Mouse (Mus musculus): ENCODE data around the gene Aebp1. TPM values are rescaled to one million over a fixed set of nuclear protein-coding genes. Genes with fewer than 3 reads are reported as not detected.

Aebp1 gene
- polyA plus RNA-seq, 1 experiment = 103 TPM

GRCm38 (mm10) chr11:5841751-5842150 is 20.0 kb upstream of the Aebp1 start:
- Histone ChIP-seq H3K4me3 (no peak overlapping the region), H3ac (ENCODE audit: control insufficient read depth, insufficient read length) (no peak overlapping the region), H3K79me2 (ENCODE audit: control insufficient read depth, insufficient read depth) (no peaks in the 10 kb centered on the region), H3K27me3 (ENCODE audit: control insufficient read depth, insufficient read depth, insufficient read length) (no peaks in the 10 kb centered on the region), H3K4me2 (ENCODE audit: low read depth) (no peak overlapping the region), H3K36me3 (ENCODE audit: control insufficient read depth, insufficient read depth) (no peaks in the 10 kb centered on the region)
- TF ChIP-seq USF1 (IDR thresholded peaks at IDR 0.05; ENCODE audit: low read depth) (no peak), SRF (IDR thresholded peaks at IDR 0.05; ENCODE audit: control insufficient read depth, insufficient read length, low read depth) (no peak), CEBPB (IDR thresholded peaks at IDR 0.05; ENCODE audit: insufficient read depth, poor library complexity, severe bottlenecking) (no peak), TCF3 (IDR thresholded peaks at IDR 0.05; ENCODE audit: insufficient read length, low read depth) (no peak), MYOG (IDR thresholded peaks at IDR 0.05; ENCODE audit: control insufficient read depth in 1 of 3, insufficient read depth in 1 of 3, insufficient read length in 2 of 3, low read depth in 2 of 3) (no peak), POLR2A (IDR thresholded peaks at IDR 0.05; ENCODE audit: insufficient read length, low read depth) (no peak), MYOD1 (IDR thresholded peaks at IDR 0.05; ENCODE audit: control insufficient read depth in 1 of 3, insufficient read length in 2 of 3, low read depth in 2 of 3) (no peak), E2F4 (IDR thresholded peaks at IDR 0.05; ENCODE audit: insufficient read depth) (no peak), REST (IDR thresholded peaks at IDR 0.05; ENCODE audit: insufficient read depth, insufficient read length) (no peak), POLR2AphosphoS2 (IDR thresholded peaks at IDR 0.05; ENCODE audit: insufficient read length, low read depth) (no peak), TCF12 (IDR thresholded peaks at IDR 0.05; ENCODE audit: insufficient read depth, poor library complexity, severe bottlenecking) (no peak), MAX (IDR thresholded peaks at IDR 0.05; ENCODE audit: low read depth) (no peak)

GRCm38 (mm10) chr11:5843131-5843530 is 18.6 kb upstream of the Aebp1 start:
- Histone ChIP-seq H3K4me3 (no peak overlapping the region), H3ac (ENCODE audit: control insufficient read depth, insufficient read length) (no peak overlapping the region), H3K36me3 (ENCODE audit: control insufficient read depth, insufficient read depth) (no peaks in the 10 kb centered on the region), H3K4me2 (ENCODE audit: low read depth) (no peak overlapping the region), H3K27me3 (ENCODE audit: control insufficient read depth, insufficient read depth, insufficient read length) (no peaks in the 10 kb centered on the region), H3K79me2 (ENCODE audit: control insufficient read depth, insufficient read depth) (no peaks in the 10 kb centered on the region)
- no peak for TF ChIP-seq TCF3 (IDR thresholded peaks at IDR 0.05; ENCODE audit: insufficient read length, low read depth)
- no peak for TF ChIP-seq POLR2AphosphoS2 (IDR thresholded peaks at IDR 0.05; ENCODE audit: insufficient read length, low read depth)
- TF ChIP-seq MYOG (IDR thresholded peaks at IDR 0.05; ENCODE audit: control insufficient read depth in 1 of 3, insufficient read depth in 1 of 3, insufficient read length in 2 of 3, low read depth in 2 of 3) = no peak
- no peak for TF ChIP-seq USF1 (IDR thresholded peaks at IDR 0.05; ENCODE audit: low read depth)
- TF ChIP-seq TCF12 (IDR thresholded peaks at IDR 0.05; ENCODE audit: insufficient read depth, poor library complexity, severe bottlenecking) = no peak
- TF ChIP-seq MYOD1 (IDR thresholded peaks at IDR 0.05; ENCODE audit: control insufficient read depth in 1 of 3, insufficient read length in 2 of 3, low read depth in 2 of 3) = no peak
- TF ChIP-seq E2F4 (IDR thresholded peaks at IDR 0.05; ENCODE audit: insufficient read depth) = no peak
- TF ChIP-seq POLR2A (IDR thresholded peaks at IDR 0.05; ENCODE audit: insufficient read length, low read depth) = no peak
- TF ChIP-seq CEBPB (IDR thresholded peaks at IDR 0.05; ENCODE audit: insufficient read depth, poor library complexity, severe bottlenecking) = no peak
- no peak for TF ChIP-seq REST (IDR thresholded peaks at IDR 0.05; ENCODE audit: insufficient read depth, insufficient read length)
- no peak for TF ChIP-seq SRF (IDR thresholded peaks at IDR 0.05; ENCODE audit: control insufficient read depth, insufficient read length, low read depth)
- no peak for TF ChIP-seq MAX (IDR thresholded peaks at IDR 0.05; ENCODE audit: low read depth)

GRCm38 (mm10) chr11:5846639-5847345 is 15.0 kb upstream of the Aebp1 start:
- TF ChIP-seq CEBPB (IDR thresholded peaks at IDR 0.05; ENCODE audit: insufficient read depth, poor library complexity, severe bottlenecking) (no peak), E2F4 (IDR thresholded peaks at IDR 0.05; ENCODE audit: insufficient read depth) (no peak), POLR2A (IDR thresholded peaks at IDR 0.05; ENCODE audit: insufficient read length, low read depth) (no peak), TCF12 (IDR thresholded peaks at IDR 0.05; ENCODE audit: insufficient read depth, poor library complexity, severe bottlenecking) (no peak), MYOD1 (IDR thresholded peaks at IDR 0.05; ENCODE audit: control insufficient read depth in 1 of 3, insufficient read length in 2 of 3, low read depth in 2 of 3) (no peak), USF1 (IDR thresholded peaks at IDR 0.05; ENCODE audit: low read depth) (no peak), MYOG (IDR thresholded peaks at IDR 0.05; ENCODE audit: control insufficient read depth in 1 of 3, insufficient read depth in 1 of 3, insufficient read length in 2 of 3, low read depth in 2 of 3) (no peak), POLR2AphosphoS2 (IDR thresholded peaks at IDR 0.05; ENCODE audit: insufficient read length, low read depth) (no peak), SRF (IDR thresholded peaks at IDR 0.05; ENCODE audit: control insufficient read depth, insufficient read length, low read depth) (no peak), TCF3 (IDR thresholded peaks at IDR 0.05; ENCODE audit: insufficient read length, low read depth) (no peak), MAX (IDR thresholded peaks at IDR 0.05; ENCODE audit: low read depth) (no peak), REST (IDR thresholded peaks at IDR 0.05; ENCODE audit: insufficient read depth, insufficient read length) (no peak)
- H3K4me2 ChIP-seq (ENCODE audit: low read depth) = peak overlapping the region; percentile 2
- no peaks in the 10 kb centered on the region for H3K27me3 ChIP-seq (ENCODE audit: control insufficient read depth, insufficient read depth, insufficient read length)

GRCm38 (mm10) chr11:5848741-5849140 is 13.0 kb upstream of the Aebp1 start:
- H3K36me3 ChIP-seq (ENCODE audit: control insufficient read depth, insufficient read depth) = no peaks in the 10 kb centered on the region

More at GRCm38 (mm10) chr11:5846639-5847345, 15.0 kb upstream of the Aebp1 start:
- Histone ChIP-seq H3K36me3 (ENCODE audit: control insufficient read depth, insufficient read depth) (no peaks in the 10 kb centered on the region), H3K4me3 (no peak overlapping the region), H3K79me2 (ENCODE audit: control insufficient read depth, insufficient read depth) (no peaks in the 10 kb centered on the region), H3ac (ENCODE audit: control insufficient read depth, insufficient read length) (no peak overlapping the region)

More at GRCm38 (mm10) chr11:5848741-5849140, 13.0 kb upstream of the Aebp1 start:
- H3ac ChIP-seq (ENCODE audit: control insufficient read depth, insufficient read length) = no peak overlapping the region
- H3K4me3 ChIP-seq = no peak overlapping the region
- H3K27me3 ChIP-seq (ENCODE audit: control insufficient read depth, insufficient read depth, insufficient read length) = no peaks in the 10 kb centered on the region
- H3K4me2 ChIP-seq (ENCODE audit: low read depth) = peak overlapping the region; percentile 19
- TF ChIP-seq USF1 (IDR thresholded peaks at IDR 0.05; ENCODE audit: low read depth) (no peak), MYOD1 (IDR thresholded peaks at IDR 0.05; ENCODE audit: control insufficient read depth in 1 of 3, insufficient read length in 2 of 3, low read depth in 2 of 3) (peak in 2 of 3 experiments; percentile 6 to 25)
- no peaks in the 10 kb centered on the region for H3K79me2 ChIP-seq (ENCODE audit: control insufficient read depth, insufficient read depth)

All from myocyte (in vitro differentiated cells).